Mouse (Mus musculus) CH12.LX (cell line): ENCODE results near the gene Birc7.

Experiments used
- BHLHE40 ChIP-seq: IDR thresholded peaks from 2 replicates; pipeline ENCODE4 v1.6.1; 2011; ENCODE audit warnings: mild to moderate bottlenecking, low read depth, low read length, improper control_type of control experiment
- CTCF ChIP-seq, 2 experiments: IDR thresholded peaks in 1 of 2; conservative IDR thresholded peaks in 1 of 2; 2 replicates each; pipeline ENCODE4 v1.5.1; 2011 to 2012; ENCODE audit warnings: low read depth in 2 of 2, low read length in 2 of 2, improper control_type of control experiment in 1 of 2, inconsistent platforms in 1 of 2, mild to moderate bottlenecking in 1 of 2, moderate library complexity in 1 of 2
- ELF1 ChIP-seq: IDR thresholded peaks from 2 replicates; pipeline ENCODE4 v1.6.1; 2014; ENCODE audit warnings: low read depth, mild to moderate bottlenecking, inconsistent platforms, low read length, improper control_type of control experiment
- EP300 ChIP-seq: IDR thresholded peaks from 2 replicates; pipeline ENCODE4 v1.6.1; 2011; ENCODE audit warnings: low read length, improper control_type of control experiment
- JUN ChIP-seq: IDR thresholded peaks from 2 replicates; pipeline ENCODE4 v1.6.1; 2011; ENCODE audit warnings: low read depth, mild to moderate bottlenecking, low read length, improper control_type of control experiment, moderate library complexity; ENCODE audit not compliant: insufficient read depth
- POLR2A ChIP-seq: IDR thresholded peaks from 2 replicates; pipeline ENCODE4 v1.6.1; 2011; ENCODE audit warnings: low read depth, mild to moderate bottlenecking, improper control_type of control experiment, low read length
- POLR2AphosphoS2 ChIP-seq: IDR thresholded peaks from 2 replicates; pipeline ENCODE4 v1.6.1; 2011; ENCODE audit warnings: low read depth, low read length, improper control_type of control experiment
- SIN3A ChIP-seq: IDR thresholded peaks from 2 replicates; pipeline ENCODE4 v1.6.1; 2012; ENCODE audit warnings: low read length, improper control_type of control experiment, inconsistent platforms
- USF1 ChIP-seq: IDR thresholded peaks from 2 replicates; pipeline ENCODE4 v1.6.1; 2014; ENCODE audit warnings: low read depth, mild to moderate bottlenecking, inconsistent platforms, low read length, improper control_type of control experiment

DNA sequence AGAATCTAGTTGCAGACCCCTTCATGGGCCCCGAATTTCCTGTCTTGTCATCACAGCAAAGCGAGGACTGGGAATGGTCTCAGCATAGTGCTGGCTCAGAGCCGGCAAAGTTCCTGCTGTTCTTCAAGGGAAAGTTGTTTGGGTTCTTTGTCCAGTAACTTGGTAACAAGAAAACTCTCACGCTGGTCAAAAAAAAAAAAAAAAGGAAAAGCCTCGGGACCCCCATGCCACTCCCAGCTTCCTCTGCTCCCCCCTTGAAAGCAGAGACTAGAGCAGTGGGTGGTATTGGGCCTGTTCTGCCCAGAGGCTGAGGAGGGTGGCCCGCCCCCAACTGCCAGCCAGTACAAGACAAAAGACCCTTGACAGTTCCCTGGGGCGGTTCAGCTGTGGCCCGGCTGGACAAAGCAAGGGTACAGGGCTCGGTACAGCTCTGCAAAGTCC is 23.9 kb downstream of the Birc7 start:
- TF ChIP-seq ELF1 (no peak), POLR2A (no peak), POLR2AphosphoS2 (no peak), EP300 (no peak), BHLHE40 (no peak), SIN3A (no peak), JUN (no peak), CTCF (conservative IDR thresholded peaks at IDR 0.05 in 1 of 2, IDR thresholded peaks at IDR 0.05 in 1 of 2; ENCODE audit: low read depth in 2 of 2, low read length in 2 of 2) (no peak), USF1 (no peak)
